Mouse (Mus musculus) CH12.LX (cell line): ENCODE measurements around the gene Igsf21. TPM values are rescaled to one million over a fixed set of nuclear protein-coding genes. Genes with fewer than 3 reads are reported as not detected.

Experiments used
- DNase-seq: peaks from one replicate; pipeline ENCODE4 v3.0.0-alpha.2; 2013; ENCODE audit errors: extremely low read depth
- H3K27ac ChIP-seq: 2 replicates; pipeline ENCODE4 v1.5.1; 2012; ENCODE audit warnings: low read depth, mild to moderate bottlenecking, control low read depth, moderate library complexity; ENCODE audit not compliant: insufficient read depth
- H3K27me3 ChIP-seq: replicated peaks from 2 replicates; pipeline ENCODE3; 2012; ENCODE audit warnings: inconsistent platforms
- H3K36me3 ChIP-seq, 2 experiments: replicated peaks in 1 of 2; 2 replicates each; pipeline versions ENCODE3 to v1.6.1; 2012; ENCODE audit warnings: inconsistent platforms in 1 of 2, low read length in 1 of 2, mild to moderate bottlenecking in 1 of 2, mixed read lengths in 1 of 2, moderate library complexity in 1 of 2; ENCODE audit not compliant: control insufficient read depth in 1 of 2, insufficient read depth in 1 of 2
- H3K4me1 ChIP-seq, 2 experiments: 2 replicates each; pipeline ENCODE4 v1.6.1; 2012; ENCODE audit warnings: inconsistent platforms in 1 of 2, moderate library complexity in 1 of 2; ENCODE audit not compliant: insufficient read depth in 2 of 2, control insufficient read depth in 1 of 2
- H3K4me2 ChIP-seq: 2 replicates; pipeline ENCODE4 v1.6.1; 2012; ENCODE audit warnings: low read depth, mild to moderate bottlenecking, control low read depth; ENCODE audit not compliant: poor library complexity, insufficient read depth, severe bottlenecking
- H3K4me3 ChIP-seq, 3 experiments: fragments of 150-350 bp in 1 of 3; sonication (generic) in 1 of 3; replicated peaks in 1 of 3; 2 replicates each; pipeline versions ENCODE3 to v1.5.1; 2011 to 2012; ENCODE audit warnings: low read depth in 2 of 3, low read length in 2 of 3, mild to moderate bottlenecking in 2 of 3, moderate library complexity in 2 of 3, control low read depth in 1 of 3, improper control_type of control experiment in 1 of 3, inconsistent platforms in 1 of 3, mixed read lengths in 1 of 3; ENCODE audit not compliant: poor library complexity in 1 of 3
- H3K79me2 ChIP-seq: replicated peaks from 2 replicates; pipeline ENCODE4 v1.6.1; 2012; ENCODE audit warnings: mild to moderate bottlenecking, moderate library complexity; ENCODE audit not compliant: control insufficient read depth, poor library complexity, insufficient read depth, severe bottlenecking; ENCODE audit errors: extremely low read depth
- H3K9ac ChIP-seq: 2 replicates; pipeline ENCODE4 v1.6.1; 2012; ENCODE audit warnings: low read depth, mild to moderate bottlenecking, control low read depth, moderate library complexity; ENCODE audit not compliant: insufficient read depth
- H3K9me3 ChIP-seq: replicated peaks from 2 replicates; pipeline ENCODE3; 2012; ENCODE audit warnings: low read length, inconsistent platforms, mixed read lengths
- BHLHE40 ChIP-seq: IDR thresholded peaks from 2 replicates; pipeline ENCODE4 v1.6.1; 2011; ENCODE audit warnings: mild to moderate bottlenecking, low read depth, low read length, improper control_type of control experiment
- CHD2 ChIP-seq: IDR thresholded peaks from 2 replicates; pipeline ENCODE4 v1.6.1; 2011; ENCODE audit warnings: low read length, improper control_type of control experiment
- E2F4 ChIP-seq: IDR thresholded peaks from 2 replicates; pipeline ENCODE4 v1.6.1; 2011; ENCODE audit warnings: low read depth, low read length, improper control_type of control experiment; ENCODE audit not compliant: insufficient replicate concordance
- ELF1 ChIP-seq: IDR thresholded peaks from 2 replicates; pipeline ENCODE4 v1.6.1; 2014; ENCODE audit warnings: low read depth, mild to moderate bottlenecking, inconsistent platforms, low read length, improper control_type of control experiment
- EP300 ChIP-seq: IDR thresholded peaks from 2 replicates; pipeline ENCODE4 v1.6.1; 2011; ENCODE audit warnings: low read length, improper control_type of control experiment
- ETS1 ChIP-seq: conservative IDR thresholded peaks from 2 replicates; pipeline ENCODE4 v1.6.1; 2012; ENCODE audit warnings: low read depth, mild to moderate bottlenecking, inconsistent platforms, low read length, improper control_type of control experiment, moderate library complexity
- GABPA ChIP-seq: IDR thresholded peaks from 2 replicates; pipeline ENCODE4 v1.6.1; 2012; ENCODE audit warnings: low read depth, low read length, improper control_type of control experiment, inconsistent platforms; ENCODE audit not compliant: insufficient replicate concordance
- HCFC1 ChIP-seq: IDR thresholded peaks from 2 replicates; pipeline ENCODE4 v1.6.1; 2012; ENCODE audit warnings: low read depth, mild to moderate bottlenecking, inconsistent platforms, low read length, improper control_type of control experiment
- JUN ChIP-seq: IDR thresholded peaks from 2 replicates; pipeline ENCODE4 v1.6.1; 2011; ENCODE audit warnings: low read depth, mild to moderate bottlenecking, low read length, improper control_type of control experiment, moderate library complexity; ENCODE audit not compliant: insufficient read depth
- JUND ChIP-seq: conservative IDR thresholded peaks from 2 replicates; pipeline ENCODE4 v1.6.1; 2011; ENCODE audit warnings: low read depth, low read length, improper control_type of control experiment
- KAT2A ChIP-seq: IDR thresholded peaks from 2 replicates; pipeline ENCODE4 v1.6.1; 2012; ENCODE audit warnings: low read length, improper control_type of control experiment, inconsistent platforms; ENCODE audit not compliant: insufficient replicate concordance
- MAZ ChIP-seq: IDR thresholded peaks from 2 replicates; pipeline ENCODE4 v1.6.1; 2012; ENCODE audit warnings: low read depth, mild to moderate bottlenecking, inconsistent platforms, low read length, improper control_type of control experiment, moderate library complexity
- MEF2A ChIP-seq: IDR thresholded peaks from 2 replicates; pipeline ENCODE4 v1.6.1; 2014; ENCODE audit warnings: low read depth, mild to moderate bottlenecking, inconsistent platforms, low read length, improper control_type of control experiment, borderline replicate concordance
- NRF1 ChIP-seq: IDR thresholded peaks from 2 replicates; pipeline ENCODE4 v1.6.1; 2014; ENCODE audit warnings: low read depth, mild to moderate bottlenecking, inconsistent platforms, low read length, improper control_type of control experiment, moderate library complexity
- POLR2AphosphoS2 ChIP-seq: IDR thresholded peaks from 2 replicates; pipeline ENCODE4 v1.6.1; 2011; ENCODE audit warnings: low read depth, low read length, improper control_type of control experiment
- RAD21 ChIP-seq: IDR thresholded peaks from 2 replicates; pipeline ENCODE4 v1.6.1; 2011; ENCODE audit warnings: low read depth, mild to moderate bottlenecking, low read length, improper control_type of control experiment, moderate library complexity
- RCOR1 ChIP-seq: conservative IDR thresholded peaks from 2 replicates; pipeline ENCODE4 v1.6.1; 2012; ENCODE audit warnings: low read depth, mild to moderate bottlenecking, inconsistent platforms, low read length, improper control_type of control experiment
- SIN3A ChIP-seq: IDR thresholded peaks from 2 replicates; pipeline ENCODE4 v1.6.1; 2012; ENCODE audit warnings: low read length, improper control_type of control experiment, inconsistent platforms
- SMC3 ChIP-seq: IDR thresholded peaks from 2 replicates; pipeline ENCODE4 v1.6.1; 2011; ENCODE audit warnings: low read depth, low read length, improper control_type of control experiment
- TBP ChIP-seq: conservative IDR thresholded peaks from 2 replicates; pipeline ENCODE4 v1.6.1; 2011; ENCODE audit warnings: low read depth, low read length, improper control_type of control experiment
- TCF12 ChIP-seq: IDR thresholded peaks from 2 replicates; pipeline ENCODE4 v1.6.1; 2014; ENCODE audit warnings: low read depth, mild to moderate bottlenecking, inconsistent platforms, low read length, improper control_type of control experiment
- USF2 ChIP-seq: conservative IDR thresholded peaks from 2 replicates; pipeline ENCODE4 v1.6.1; 2011; ENCODE audit warnings: low read depth, low read length, improper control_type of control experiment
- ZC3H11A ChIP-seq: IDR thresholded peaks from 2 replicates; pipeline ENCODE4 v1.6.1; 2012; ENCODE audit warnings: low read depth, mild to moderate bottlenecking, inconsistent platforms, low read length, improper control_type of control experiment
- ZMIZ1 ChIP-seq: IDR thresholded peaks from 2 replicates; pipeline ENCODE4 v1.6.1; 2012; ENCODE audit warnings: low read depth, mild to moderate bottlenecking, inconsistent platforms, low read length, improper control_type of control experiment
- dilution Hi-C: fragments of 300-500 bp; cut with MboI; formaldehyde crosslinking; loops from 2 replicates; pipeline ENCODE4 v1.14.3; 2020; ENCODE audit warnings: low sequenced_read_pairs; ENCODE audit not compliant: extremely low pct_unique_long_range_greater_than_20kb, extremely low pct_ligation_motif_present
- in situ Hi-C: fragments of 300-500 bp; cut with MboI; formaldehyde crosslinking; loops from 3 replicates; pipeline ENCODE4 v1.14.3; 2019; ENCODE audit warnings: low sequenced_read_pairs, low pct_ligation_motif_present, low pct_unique_long_range_greater_than_20kb, mixed read lengths
- polyA plus RNA-seq: library from polyadenylated mRNA; unstranded; fragments of >175 nt; gene quantifications from 2 replicates; pipeline ENCODE4 v1.2.1, GENCODE M21; 2012; ENCODE audit warnings: low read depth; ENCODE audit not compliant: insufficient read length
- total RNA-seq, 2 experiments: library from RNA; depleted of rRNA; stranded (reverse); fragments of 300-350 nt in 1 of 2; fragments of >200 nt in 1 of 2; gene quantifications; 2 replicates each; pipeline ENCODE4 v1.2.3; 2012 to 2014

Gene Igsf21
- total and polyA plus RNA-seq, 3 experiments: not detected

GRCm38 (mm10) chr4:140063153-140063671 is 183.4 kb downstream of the Igsf21 start:
- Histone ChIP-seq H3K27me3 (no peaks in the 10 kb centered on the region), H3K4me3 (no peak overlapping the region), H3K9ac (no peak overlapping the region), H3K4me2 (no peak overlapping the region), H3K36me3 (no peaks in the 10 kb centered on the region), H3K79me2 (no peaks in the 10 kb centered on the region), H3K4me1 (no peaks in the 10 kb centered on the region), H3K27ac (no peak overlapping the region), H3K9me3 (peaks cover 89% of the 10 kb centered on the region)
- dilution Hi-C loops (no loop called here), in situ Hi-C loops (no loop called here)
- TF ChIP-seq USF2 (no peak), EP300 (no peak), TBP (no peak), GABPA (no peak), SIN3A (no peak), JUN (no peak), RAD21 (no peak), TCF12 (no peak), KAT2A (no peak), HCFC1 (no peak), BHLHE40 (no peak)
- no peak for DNase-seq

DNA sequence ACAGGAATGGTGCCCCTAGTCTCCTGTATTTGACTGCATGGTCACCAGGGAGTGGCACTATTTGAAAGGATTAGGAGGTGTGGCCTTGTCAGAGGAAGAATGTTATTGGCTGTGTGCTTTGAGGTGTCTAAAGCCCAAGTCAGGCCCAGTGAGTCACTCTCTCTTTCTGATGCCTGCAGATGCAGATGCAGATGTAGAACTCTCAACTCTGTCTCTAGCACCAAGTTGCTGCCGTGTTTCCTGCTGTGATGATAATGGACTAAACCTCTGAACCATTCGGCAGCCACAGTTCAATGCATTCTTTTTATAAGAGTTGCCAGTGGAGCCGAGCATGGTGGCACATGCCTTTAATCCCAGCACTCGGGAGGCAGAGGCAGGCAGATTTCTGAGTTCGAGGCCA is 186.3 kb downstream of the Igsf21 start:
- in situ Hi-C loops (no loop called here), dilution Hi-C loops (no loop called here)
- no peaks in the 10 kb centered on the region for H3K27me3 ChIP-seq
- H3K36me3 ChIP-seq: no peaks in the 10 kb centered on the region
- H3K4me3 ChIP-seq: no peak overlapping the region
- H3K27ac ChIP-seq: no peak overlapping the region
- TF ChIP-seq TBP (no peak), GABPA (no peak), ETS1 (no peak), KAT2A (no peak), ZC3H11A (no peak), JUND (no peak), JUN (no peak), ZMIZ1 (no peak), ELF1 (no peak), RCOR1 (no peak), POLR2AphosphoS2 (no peak), MAZ (no peak), E2F4 (no peak), EP300 (no peak), CHD2 (no peak), SMC3 (no peak), MEF2A (no peak), NRF1 (no peak)
- DNase-seq: no peak
- H3K4me2 ChIP-seq: no peak overlapping the region
- H3K4me1 ChIP-seq: no peaks in the 10 kb centered on the region
- H3K79me2 ChIP-seq: no peaks in the 10 kb centered on the region
- H3K9ac ChIP-seq: no peak overlapping the region
- peaks cover 82% of the 10 kb centered on the region for H3K9me3 ChIP-seq
